Mouse (Mus musculus): ENCODE measurements around the gene Erc2.

Gene Erc2

DNA sequence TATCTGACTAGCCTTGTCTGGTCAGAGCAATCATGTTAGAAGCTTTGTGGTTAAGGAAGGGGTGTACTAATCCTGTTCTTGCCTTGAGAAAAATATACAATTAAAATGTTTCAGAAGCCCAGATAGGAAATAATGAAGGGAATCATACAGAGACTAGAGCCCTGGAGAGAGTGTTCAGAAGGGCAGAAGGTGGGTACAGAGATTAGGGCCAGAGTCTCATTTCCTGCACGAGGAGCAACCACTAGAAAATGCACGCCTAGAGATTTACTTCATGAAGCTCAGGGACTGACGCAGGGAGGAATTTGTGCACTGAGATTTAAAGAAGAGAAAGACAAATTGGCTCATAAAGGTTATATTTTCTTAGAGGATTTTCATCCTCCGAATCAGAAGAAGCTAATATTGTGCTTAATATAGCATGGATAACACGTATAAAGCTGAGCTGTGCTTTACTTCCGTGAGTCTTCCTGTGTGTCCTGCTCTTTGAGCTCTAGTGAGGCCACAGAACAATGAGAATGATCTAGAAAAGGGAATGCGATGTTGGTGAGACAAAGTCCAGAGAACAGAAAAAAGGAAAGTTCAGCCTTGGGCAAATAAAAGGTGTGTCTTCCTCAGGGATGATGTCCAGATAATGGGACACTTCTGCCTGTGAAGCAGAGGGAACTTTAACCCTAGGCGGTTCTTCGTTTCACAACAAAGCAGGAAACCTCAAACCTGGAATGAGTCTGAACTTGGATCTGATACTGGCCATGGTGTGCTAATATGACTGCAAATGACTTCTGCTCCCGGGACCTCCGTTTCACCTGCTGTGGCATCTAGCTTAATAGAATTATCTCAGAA is 45.0 kb downstream of the Erc2 start:
- no peak for DNase-seq (ENCODE audit: low spot score)

GRCm38 (mm10) chr14:27668151-27668550 is 45.9 kb downstream of the Erc2 start:
- DNase-seq (ENCODE audit: low spot score): no peak

GRCm38 (mm10) chr14:27669939-27670338 is 47.7 kb downstream of the Erc2 start:
- no peak for DNase-seq (ENCODE audit: low spot score)

- no peak for DNase-seq (ENCODE audit: low spot score)
Observed at GRCm38 (mm10) chr14:27672761-27673160, 50.5 kb downstream of the Erc2 start.

DNA sequence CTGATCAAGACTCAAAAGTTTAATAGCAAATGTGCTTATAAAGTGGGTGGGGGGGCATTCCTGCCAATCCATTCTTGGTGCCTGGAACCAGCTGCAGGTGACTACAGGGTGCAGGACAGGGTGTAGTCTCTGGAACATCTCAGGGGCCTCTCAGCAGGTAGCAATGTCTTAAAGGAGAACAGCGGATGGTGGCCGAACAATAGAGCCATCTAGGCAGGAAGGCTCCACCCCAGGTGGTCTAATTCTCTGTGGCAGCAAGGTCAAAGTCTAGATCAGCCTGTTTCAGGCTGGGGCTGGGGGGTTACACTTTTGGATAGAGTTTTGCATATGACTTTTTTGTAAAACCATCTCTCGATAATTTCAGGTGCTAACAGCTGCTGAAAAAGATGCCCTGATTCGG is 51.9 kb downstream of the Erc2 start:
- no peak for DNase-seq (ENCODE audit: low spot score)

DNA sequence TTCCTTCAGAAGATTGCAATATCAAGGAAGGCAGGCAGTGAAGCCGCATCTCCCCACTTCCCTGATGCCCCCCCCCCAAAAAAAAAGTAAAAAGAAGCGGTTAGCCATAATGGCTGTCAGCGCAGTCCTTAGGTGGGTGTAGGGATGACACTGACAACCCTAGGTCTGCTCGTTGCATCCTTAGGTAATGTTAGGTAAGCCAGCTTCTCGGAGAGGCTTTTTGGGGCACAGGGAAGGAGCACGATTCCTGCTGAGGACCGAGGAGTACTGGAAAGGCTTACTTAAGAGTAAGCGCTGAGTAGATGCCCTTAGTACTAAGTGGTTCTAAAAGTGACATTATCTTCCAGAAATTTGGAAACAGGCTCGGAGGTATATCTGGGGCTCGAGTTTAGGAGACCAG is 52.3 kb downstream of the Erc2 start:
- DNase-seq (ENCODE audit: low spot score): no peak

DNA sequence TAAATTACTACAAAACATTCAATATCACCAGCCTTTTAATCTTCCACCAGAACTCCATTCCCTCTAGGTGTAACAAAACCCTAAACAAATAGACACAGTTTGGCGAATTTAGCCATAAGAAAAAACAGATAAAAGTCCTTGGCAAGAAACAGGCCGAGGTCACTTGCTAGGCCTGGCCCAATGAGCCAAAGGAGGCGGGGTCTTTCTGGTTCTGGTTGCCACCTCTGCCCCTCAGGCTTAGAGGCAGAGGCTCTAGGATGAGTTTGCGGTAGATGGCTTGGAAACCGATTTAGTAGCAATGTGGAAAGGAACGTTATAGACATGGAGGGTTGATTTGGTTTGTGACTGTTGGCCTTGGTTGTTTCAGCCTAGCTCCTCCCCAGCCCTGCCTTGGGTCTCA is 52.8 kb downstream of the Erc2 start:
- DNase-seq (ENCODE audit: low spot score): no peak

- DNase-seq (ENCODE audit: low spot score): no peak
Observed at GRCm38 (mm10) chr14:27682368-27683052, 60.3 kb downstream of the Erc2 start.

GRCm38 (mm10) chr14:27695781-27696180 is 73.6 kb downstream of the Erc2 start:
- DNase-seq (ENCODE audit: low spot score): no peak

- DNase-seq (ENCODE audit: low spot score): no peak
Observed at GRCm38 (mm10) chr14:27717364-27717763, 95.1 kb downstream of the Erc2 start.

- no peak for DNase-seq (ENCODE audit: low spot score)
Observed at GRCm38 (mm10) chr14:27719601-27720000, 97.4 kb downstream of the Erc2 start.

DNA sequence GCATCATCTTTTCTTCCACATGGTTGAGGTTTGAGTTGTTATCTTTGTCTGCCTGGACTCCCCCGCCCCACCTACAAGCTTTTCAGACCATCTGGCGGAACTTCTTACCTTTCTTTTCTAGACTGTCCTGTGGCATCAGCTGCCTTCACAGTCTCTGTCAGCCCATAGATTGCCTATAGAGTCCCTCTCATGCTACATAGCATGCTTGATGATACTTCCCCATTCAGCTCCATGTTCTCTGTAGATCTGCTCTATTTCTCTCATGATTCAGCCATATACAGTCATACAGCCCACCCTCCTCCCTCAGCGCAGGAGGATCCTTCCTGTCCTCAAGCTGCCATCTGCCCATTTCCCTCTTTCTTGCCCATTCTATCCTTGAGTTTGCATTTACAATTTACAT is 98.7 kb downstream of the Erc2 start:
- DNase-seq (ENCODE audit: low spot score): no peak

- DNase-seq (ENCODE audit: low spot score): no peak
Observed at GRCm38 (mm10) chr14:27721759-27722158, 99.5 kb downstream of the Erc2 start.

DNA sequence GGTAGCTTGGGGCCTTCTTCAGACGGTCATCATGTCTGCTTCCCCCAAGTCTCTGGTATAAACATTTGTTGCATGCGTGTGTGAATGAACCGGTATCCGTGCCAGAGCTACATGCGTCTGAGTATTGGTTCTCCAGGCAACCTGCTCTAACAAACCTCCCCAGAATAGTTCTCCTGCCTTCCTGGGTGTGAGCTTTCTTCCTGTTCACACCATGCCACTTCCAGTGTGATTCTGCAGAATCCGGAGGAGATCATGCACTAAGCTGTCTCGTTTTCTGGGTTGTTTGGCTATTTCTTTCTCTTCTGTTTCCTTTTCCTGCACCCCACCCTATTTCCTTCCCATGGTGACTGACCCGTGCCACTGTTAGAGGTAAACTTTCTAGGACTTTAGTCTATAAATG is 105.3 kb downstream of the Erc2 start:
- no peak for DNase-seq (ENCODE audit: low spot score)

DNA sequence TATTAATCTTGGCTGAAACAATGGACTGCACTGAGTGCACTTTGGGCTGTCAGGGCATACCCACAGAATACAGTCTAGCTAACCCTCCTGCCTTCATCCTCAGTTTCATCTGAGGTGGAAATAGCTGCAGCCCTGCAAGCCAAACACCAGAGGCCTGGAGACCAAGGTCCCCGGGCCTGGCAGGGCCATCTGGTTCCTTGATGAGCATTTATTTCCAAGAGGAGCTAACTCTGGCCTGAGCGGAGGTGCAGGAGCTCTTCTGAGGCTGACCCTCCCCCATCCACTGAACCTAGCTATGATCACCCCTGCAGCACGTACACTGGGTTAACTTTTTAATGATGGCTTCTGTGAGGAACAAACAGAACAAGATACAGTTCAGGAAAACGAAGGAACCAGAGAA is 108.9 kb downstream of the Erc2 start:
- DNase-seq (ENCODE audit: low spot score): peak; percentile 14

DNA sequence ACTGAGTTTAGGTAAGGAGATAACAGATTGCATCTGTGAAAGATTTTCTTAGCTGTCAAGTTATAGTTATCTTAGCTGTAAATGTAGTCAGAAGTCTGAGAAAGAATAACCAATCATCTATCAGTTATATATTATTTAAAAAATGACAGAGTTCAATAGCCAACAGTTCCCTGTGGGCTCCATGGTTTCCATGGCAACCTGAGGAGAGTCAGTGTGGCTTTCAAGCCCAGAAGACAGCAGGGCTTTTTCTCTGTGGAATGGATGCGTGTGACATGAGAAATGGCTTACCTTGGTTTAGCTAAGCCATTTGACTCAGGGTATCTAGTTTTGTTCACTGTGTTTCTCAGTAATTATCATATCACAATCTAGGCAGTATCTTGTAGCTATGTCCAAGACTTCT is 117.2 kb downstream of the Erc2 start:
- peak; percentile 23 for DNase-seq (ENCODE audit: low spot score)

DNA sequence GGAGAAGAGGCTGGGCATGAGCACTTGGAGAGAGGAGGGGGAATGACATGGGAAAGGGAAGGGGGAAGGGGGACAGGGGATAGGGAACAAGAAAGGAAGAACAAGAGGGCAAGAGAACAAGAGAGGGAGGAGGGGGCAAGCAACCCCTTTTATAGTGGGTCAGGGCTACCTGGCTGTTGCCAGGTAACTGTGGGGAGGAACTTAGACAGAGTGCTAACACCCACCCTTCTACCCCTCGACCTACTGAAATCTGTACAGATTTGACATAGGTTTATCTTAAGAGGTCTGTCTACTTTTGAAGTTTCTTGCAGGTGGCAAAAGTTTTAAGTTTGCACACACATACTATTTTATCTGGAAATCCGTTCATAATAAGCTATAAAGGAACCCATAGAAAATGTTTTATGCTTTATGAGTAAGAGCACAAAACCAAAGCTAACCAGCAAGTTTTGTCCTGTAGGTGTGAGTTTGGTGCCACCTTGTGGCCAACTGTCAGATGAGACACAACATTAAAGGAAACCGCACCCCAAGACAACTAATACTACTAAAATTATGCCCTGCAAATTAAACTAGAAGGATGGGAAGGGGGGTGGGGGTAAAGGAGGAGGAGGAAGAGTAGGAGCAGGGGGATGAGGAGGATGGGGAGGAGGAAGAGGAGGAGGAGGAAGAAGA is 119.2 kb downstream of the Erc2 start:
- DNase-seq (ENCODE audit: low spot score): peak; percentile 87

- DNase-seq (ENCODE audit: low spot score): no peak
Observed at GRCm38 (mm10) chr14:27754340-27754739, 132.1 kb downstream of the Erc2 start.

GRCm38 (mm10) chr14:27756901-27757300 is 134.7 kb downstream of the Erc2 start:
- DNase-seq (ENCODE audit: low spot score): no peak

DNA sequence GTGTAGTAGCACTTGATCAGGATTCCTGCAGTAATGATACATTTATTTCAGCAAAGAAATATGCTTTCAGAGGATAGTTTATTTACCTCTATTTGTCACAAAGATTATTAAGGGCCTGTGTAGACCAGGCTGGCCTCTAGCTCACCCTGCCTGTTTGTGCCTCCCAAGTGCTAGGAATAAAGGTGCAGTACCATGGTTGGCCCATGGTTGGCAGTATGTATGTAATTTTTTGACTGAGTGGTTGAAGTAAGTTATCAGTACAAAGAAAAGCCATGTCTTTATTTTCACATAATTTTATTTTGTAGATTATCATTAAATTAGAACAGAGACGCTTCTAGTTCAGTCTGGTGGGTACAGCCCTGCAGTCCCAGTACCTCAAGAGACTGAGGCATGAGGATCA is 136.0 kb downstream of the Erc2 start:
- no peak for DNase-seq (ENCODE audit: low spot score)

DNA sequence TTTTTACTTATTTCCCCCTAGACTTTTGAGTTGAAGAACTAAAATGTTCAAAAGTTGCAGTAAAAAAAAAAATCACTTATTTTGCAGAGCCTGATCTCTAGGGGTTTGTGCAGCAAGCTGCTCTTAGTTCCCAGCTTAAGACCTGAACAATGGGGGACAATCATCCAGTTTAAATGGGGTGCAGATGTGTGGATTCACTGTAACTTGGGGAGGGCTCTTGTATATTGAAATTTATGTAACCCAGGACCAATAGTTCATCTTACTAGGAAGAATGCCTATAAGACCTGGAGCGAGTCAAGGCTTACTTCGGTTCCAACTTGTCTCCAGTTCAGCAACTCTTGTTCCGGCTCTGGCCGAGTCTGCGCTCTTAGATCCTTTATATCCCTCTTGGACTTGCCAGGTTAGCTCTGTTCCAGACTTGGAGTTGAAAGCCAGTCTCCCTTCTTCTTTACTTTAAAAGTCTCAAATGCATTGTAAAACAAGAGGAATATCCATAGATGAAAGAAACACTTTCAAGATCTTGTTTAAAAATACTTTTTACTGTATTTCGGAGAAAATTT is 136.9 kb downstream of the Erc2 start:
- DNase-seq (ENCODE audit: low spot score): no peak

DNA sequence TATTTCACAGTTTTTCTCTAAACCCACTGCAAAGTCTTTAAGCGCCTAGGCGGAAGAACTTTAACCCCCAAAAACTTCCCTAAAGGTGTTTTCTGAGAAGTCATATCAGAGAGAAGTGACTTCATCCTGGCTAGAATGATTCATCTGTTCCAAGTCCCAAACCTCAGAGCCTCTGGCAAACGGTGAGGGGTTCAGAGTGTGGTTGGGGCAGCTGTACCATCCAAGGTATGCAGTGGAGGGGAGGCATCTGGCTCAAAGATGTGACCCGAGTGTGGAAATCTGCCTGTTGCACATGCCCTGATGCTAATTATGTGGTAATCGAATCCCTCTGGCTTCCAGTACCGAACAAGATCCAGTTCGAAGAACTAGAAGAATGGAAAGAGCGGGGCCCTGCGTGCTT is 137.8 kb downstream of the Erc2 start:
- DNase-seq (ENCODE audit: low spot score): no peak

GRCm38 (mm10) chr14:27775367-27775766 is 153.1 kb downstream of the Erc2 start:
- DNase-seq (ENCODE audit: low spot score): no peak

All from embryo, embryonic 10.5 days (tissue).